Mouse (Mus musculus): ENCODE data around the gene Agap1.

GRCm38 (mm10) chr1:89424563-89424962 lies 30.0 kb upstream of the Agap1 start:
- TF ChIP-seq CTCF (conservative IDR thresholded peaks at IDR 0.05; ENCODE audit: insufficient read depth, insufficient read length, low read depth, low read length) (no peak), POLR2A (IDR thresholded peaks at IDR 0.05; ENCODE audit: low read depth, low read length) (no peak)

Data from kidney, adult 2 months (tissue).